Mouse (Mus musculus) embryonic facial prominence, embryonic 11.5 days (tissue): ENCODE results near the gene Thada. TPM values are rescaled to one million over a fixed set of nuclear protein-coding genes. Genes with fewer than 3 reads are reported as not detected.

Experiments used
- ATAC-seq: fragments of 200-750 bp; cut with Nextera tagmentation; replicated peaks from 2 replicates; pipeline ENCODE4 v1.8.0; 2017; ENCODE audit warnings: low read depth; ENCODE audit not compliant: insufficient number of reproducible peaks, low FRiP score, low TSS enrichment
- DNase-seq: peaks from one replicate; pipeline ENCODE4 v3.0.0-alpha.2; 2015; ENCODE audit warnings: low spot score
- H3K27ac ChIP-seq: fragments of 300-500 bp; sonication (generic); replicated peaks from 2 replicates; pipeline ENCODE4 v1.5.1; 2014; ENCODE audit warnings: mild to moderate bottlenecking, low read depth, low read length, control low read depth
- H3K27me3 ChIP-seq: fragments of 300-500 bp; sonication (generic); 2 replicates; pipeline ENCODE4 v1.6.1; 2014; ENCODE audit warnings: mild to moderate bottlenecking, low read length, moderate library complexity, mixed read lengths; ENCODE audit not compliant: control insufficient read depth, insufficient read depth
- H3K36me3 ChIP-seq: fragments of 300-500 bp; sonication (generic); replicated peaks from 2 replicates; pipeline ENCODE4 v1.6.1; 2014; ENCODE audit warnings: low read depth, mild to moderate bottlenecking, low read length, moderate library complexity, mixed read lengths; ENCODE audit not compliant: control insufficient read depth, insufficient read depth
- H3K4me1 ChIP-seq: fragments of 300-500 bp; sonication (generic); 2 replicates; pipeline ENCODE4 v1.6.1; 2014; ENCODE audit warnings: low read length, mixed read lengths; ENCODE audit not compliant: control insufficient read depth, insufficient read depth
- H3K4me2 ChIP-seq: fragments of 300-500 bp; sonication (generic); 2 replicates; pipeline ENCODE4 v1.6.1; 2014; ENCODE audit warnings: low read depth, mild to moderate bottlenecking, control low read depth, low read length, moderate library complexity
- H3K4me3 ChIP-seq: fragments of 300-500 bp; sonication (generic); 2 replicates; pipeline ENCODE4 v1.5.1; 2014; ENCODE audit warnings: low read depth, low read length, control low read depth
- H3K9ac ChIP-seq: fragments of 300-500 bp; sonication (generic); replicated peaks from 2 replicates; pipeline ENCODE4 v1.6.1; 2014; ENCODE audit warnings: mild to moderate bottlenecking, control low read depth, low read length
- H3K9me3 ChIP-seq: fragments of 300-500 bp; sonication (generic); replicated peaks from 2 replicates; pipeline ENCODE4 v1.6.1; 2016; ENCODE audit warnings: mild to moderate bottlenecking, low read length, inconsistent platforms, mixed read lengths; ENCODE audit not compliant: control insufficient read depth
- WGBS: fragments of 180-500 bp; shearing (Covaris S2); extraction: QIAGEN DNeasy Blood & Tissue Kit; methylation state at CpG from one replicate; pipeline ENCODE4 v1.1.7; 2014; 5-methylcytosine and 5-hydroxymethylcytosine counted together
- polyA plus RNA-seq: library from polyadenylated mRNA; unstranded; fragments of >200 nt; fragmentation: Nextera tagmentation; extraction: Ambion mirVana; gene quantifications from 2 replicates; pipeline ENCODE4 v1.2.1, GENCODE M21; 2014

The Thada gene
- polyA plus RNA-seq, 1 experiment from 2014 or later = 8.2 TPM

DNA sequence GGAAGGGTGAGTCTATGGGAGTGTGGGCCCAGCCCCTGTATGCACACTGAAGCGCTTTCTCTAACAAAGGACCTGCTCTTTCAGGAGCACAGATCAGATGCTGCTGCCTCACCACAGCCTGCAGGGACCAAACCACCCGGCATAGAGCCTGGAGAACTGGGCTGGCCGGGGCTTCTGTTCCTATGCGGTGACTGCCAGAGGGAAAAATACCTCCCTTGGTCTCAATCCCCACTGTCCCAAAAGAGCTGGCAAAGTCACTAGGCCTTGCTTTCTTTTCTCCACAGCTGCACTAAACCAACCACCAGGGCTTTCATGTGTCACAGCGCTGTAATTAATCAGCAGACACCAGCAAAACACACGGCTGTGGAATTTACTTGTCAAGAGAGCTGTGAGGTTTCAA, 191.8 kb downstream of the Thada start:
- Histone ChIP-seq H3K36me3 (no peaks in the 10 kb centered on the region), H3K27ac (0 out of 2 replicates have a peak overlapping the region, but pooled peaks have one; percentile 21), H3K27me3 (no peaks in the 10 kb centered on the region), H3K9me3 (no peaks in the 10 kb centered on the region), H3K4me1 (no peaks in the 10 kb centered on the region), H3K4me3 (no peak overlapping the region), H3K9ac (no peak overlapping the region), H3K4me2 (no peak overlapping the region)
- WGBS = 56% methylated on average over 6 of the region's 6 CpGs
- ATAC-seq (no peak), DNase-seq (peak; percentile 18)

- Histone ChIP-seq H3K9ac (no peak overlapping the region), H3K4me3 (no peak overlapping the region), H3K27ac (no peak overlapping the region), H3K4me1 (no peaks in the 10 kb centered on the region), H3K9me3 (no peaks in the 10 kb centered on the region), H3K27me3 (no peaks in the 10 kb centered on the region), H3K4me2 (no peak overlapping the region), H3K36me3 (no peaks in the 10 kb centered on the region)
- DNase-seq (no peak), ATAC-seq (no peak)
- WGBS = 84% methylated on average over 5 of the region's 5 CpGs
Measured at GRCm38 (mm10) chr17:84272557-84273261, 193.3 kb downstream of the Thada start.

- Histone ChIP-seq H3K4me1 (no peaks in the 10 kb centered on the region), H3K27ac (no peak overlapping the region), H3K27me3 (no peaks in the 10 kb centered on the region), H3K9me3 (no peaks in the 10 kb centered on the region), H3K4me2 (no peak overlapping the region), H3K9ac (no peak overlapping the region), H3K36me3 (no peaks in the 10 kb centered on the region; the same call in 1 of the 2 replicates), H3K4me3 (no peak overlapping the region)
- ATAC-seq (no peak), DNase-seq (no peak)
- WGBS = 94% methylated on average over 6 of the region's 6 CpGs
Measured at GRCm38 (mm10) chr17:84271566-84272202, 194.3 kb downstream of the Thada start.

- no peaks in the 10 kb centered on the region; the same call in 1 of the 2 replicates for H3K36me3 ChIP-seq
- ATAC-seq = no peak
- 93% methylated on average over 5 of the region's 5 CpGs for WGBS
- no peaks in the 10 kb centered on the region for H3K4me1 ChIP-seq
- H3K9me3 ChIP-seq = no peaks in the 10 kb centered on the region
- H3K27me3 ChIP-seq = no peaks in the 10 kb centered on the region
- no peak overlapping the region for H3K4me3 ChIP-seq
- H3K4me2 ChIP-seq = no peak overlapping the region
- no peak for DNase-seq
- H3K9ac ChIP-seq = no peak overlapping the region
- no peak overlapping the region for H3K27ac ChIP-seq
Measured at GRCm38 (mm10) chr17:84269722-84270121, 196.3 kb downstream of the Thada start.

- Histone ChIP-seq H3K9me3 (no peaks in the 10 kb centered on the region), H3K4me2 (no peak overlapping the region), H3K4me3 (no peak overlapping the region), H3K9ac (no peak overlapping the region), H3K4me1 (no peaks in the 10 kb centered on the region), H3K27ac (no peak overlapping the region), H3K36me3 (no peaks in the 10 kb centered on the region; the same call in 1 of the 2 replicates), H3K27me3 (no peaks in the 10 kb centered on the region)
- 72% methylated on average over 3 of the region's 3 CpGs for WGBS
- no peak for DNase-seq
- no peak for ATAC-seq
Measured at GRCm38 (mm10) chr17:84268450-84268849, 197.6 kb downstream of the Thada start.

GRCm38 (mm10) chr17:84267456-84268074, 198.4 kb downstream of the Thada start:
- H3K4me1 ChIP-seq = no peaks in the 10 kb centered on the region; the same call in 1 of the 2 replicates
- no peak overlapping the region for H3K27ac ChIP-seq
- 95% methylated on average over 6 of the region's 6 CpGs for WGBS
- H3K9me3 ChIP-seq = no peaks in the 10 kb centered on the region
- no peaks in the 10 kb centered on the region for H3K27me3 ChIP-seq
- DNase-seq = no peak
- H3K36me3 ChIP-seq = no peaks in the 10 kb centered on the region; the same call in 1 of the 2 replicates
- H3K4me2 ChIP-seq = no peak overlapping the region
- H3K4me3 ChIP-seq = no peak overlapping the region
- no peak overlapping the region for H3K9ac ChIP-seq
- no peak for ATAC-seq

DNA sequence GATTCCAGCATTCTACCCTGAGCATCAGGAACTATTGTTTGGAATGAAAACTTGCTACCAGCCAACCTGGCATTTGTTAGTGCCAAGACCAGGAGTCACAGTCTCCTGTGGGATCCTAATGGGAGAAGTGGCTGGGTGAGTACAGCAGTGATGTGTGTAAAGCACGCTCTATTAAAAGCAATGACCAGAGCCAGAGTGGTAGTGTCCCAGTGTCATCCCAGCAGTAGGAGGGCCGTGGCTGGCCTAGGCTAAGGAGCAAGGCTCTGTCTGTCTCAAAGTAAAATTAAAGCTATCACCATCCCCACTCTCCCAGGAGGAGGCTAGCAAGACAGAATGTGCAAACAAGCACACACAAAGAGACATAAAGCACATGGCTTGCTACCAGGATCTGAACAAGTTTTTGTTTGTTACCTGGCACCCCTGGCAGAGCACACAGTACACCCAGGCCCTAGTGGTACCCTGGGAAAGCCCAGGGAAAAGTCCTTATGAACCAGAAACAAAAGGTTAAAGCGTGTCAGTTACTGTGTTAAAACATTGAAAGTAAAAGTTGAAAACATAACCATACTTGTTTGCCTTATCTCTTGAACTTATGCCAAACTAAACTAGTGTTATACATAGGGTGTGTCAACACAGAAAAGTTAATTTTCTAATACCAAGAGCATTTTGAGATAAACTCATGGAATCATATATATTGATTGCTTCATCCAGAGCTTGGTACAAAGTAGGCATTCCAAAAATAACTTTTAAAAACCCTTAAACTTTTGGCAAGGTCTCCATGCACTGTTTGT, 199.7 kb downstream of the Thada start:
- DNase-seq = no peak
- Histone ChIP-seq H3K9ac (no peak overlapping the region), H3K9me3 (no peaks in the 10 kb centered on the region), H3K4me1 (no peaks in the 10 kb centered on the region; the same call in 1 of the 2 replicates), H3K27me3 (no peaks in the 10 kb centered on the region), H3K4me3 (no peak overlapping the region), H3K36me3 (no peaks in the 10 kb centered on the region; the same call in 1 of the 2 replicates), H3K4me2 (no peak overlapping the region), H3K27ac (no peak overlapping the region)
- 86% methylated on average over 3 of the region's 3 CpGs for WGBS
- ATAC-seq = no peak
